Mouse (Mus musculus) v-Abl transformed pro-B cells (cell line): ENCODE data around the gene Tmc8.

ENCODE experiments used
- in situ Hi-C, 2 experiments: fragments of 400-800 bp; cut with MboI; formaldehyde crosslinking; loops; one replicate each; pipeline ENCODE4 v1.15.1; 2025; ENCODE audit not compliant: unreplicated experiment in 2 of 2

The Tmc8 gene

GRCm38 (mm10) chr11:117822728-117823241 is 40.9 kb downstream of the Tmc8 start:
- in situ Hi-C loops, result loop anchor here (5.0 kb wide), 5 partner anchors 35 to 440 kb away; no protein-coding TSS in a partner anchor

- in situ Hi-C loops, result loop anchor here (5.0 kb wide), 5 partner anchors 36 to 441 kb away; no protein-coding TSS in a partner anchor
Measured at GRCm38 (mm10) chr11:117823411-117823810, 41.5 kb downstream of the Tmc8 start.

- in situ Hi-C loops, result loop anchor here (5.0 kb wide), 5 partner anchors 37 to 442 kb away; no protein-coding TSS in a partner anchor
Measured at GRCm38 (mm10) chr11:117824060-117824969, 42.4 kb downstream of the Tmc8 start.

GRCm38 (mm10) chr11:117825333-117826101 is 43.6 kb downstream of the Tmc8 start, which contains the start of the genes Afmid and Tk1:
Gene Afmid (plus strand): TSS chr11:117825924.
Gene Tk1 (minus strand): TSS chr11:117826092.
- in situ Hi-C loops, result loop anchor here in 1 of 2 experiments (25.0 kb wide), 2 partner anchors 738 to 963 kb away; partner anchors contain the start of genes Mfsd11 and Srsf2

GRCm38 (mm10) chr11:117826164-117826563 is 44.3 kb downstream of the Tmc8 start:
- in situ Hi-C loops, result loop anchor here in 1 of 2 experiments (25.0 kb wide), 2 partner anchors 739 to 964 kb away; partner anchors contain the start of genes Mfsd11 and Srsf2

GRCm38 (mm10) chr11:117826916-117827315 is 45.0 kb downstream of the Tmc8 start:
- in situ Hi-C loops, result loop anchor here in 1 of 2 experiments (25.0 kb wide), 2 partner anchors 740 to 965 kb away; partner anchors contain the start of genes Mfsd11 and Srsf2

GRCm38 (mm10) chr11:117827386-117827785 is 45.5 kb downstream of the Tmc8 start:
- in situ Hi-C loops, result loop anchor here in 1 of 2 experiments (25.0 kb wide), 2 partner anchors 740 to 965 kb away; partner anchors contain the start of genes Mfsd11 and Srsf2

GRCm38 (mm10) chr11:117828149-117828887 is 46.4 kb downstream of the Tmc8 start:
- in situ Hi-C loops, result loop anchor here in 1 of 2 experiments (25.0 kb wide), 2 partner anchors 741 to 966 kb away; partner anchors contain the start of genes Mfsd11 and Srsf2

GRCm38 (mm10) chr11:117828888-117829604 is 47.2 kb downstream of the Tmc8 start:
- in situ Hi-C loops, result loop anchor here in 1 of 2 experiments (25.0 kb wide), 2 partner anchors 742 to 967 kb away; partner anchors contain the start of genes Mfsd11 and Srsf2

- in situ Hi-C loops, result loop anchor here in 1 of 2 experiments (25.0 kb wide), 2 partner anchors 742 to 967 kb away; partner anchors contain the start of genes Mfsd11 and Srsf2
Measured at GRCm38 (mm10) chr11:117829671-117830215, 47.9 kb downstream of the Tmc8 start.

GRCm38 (mm10) chr11:117830401-117830800 is 48.5 kb downstream of the Tmc8 start:
- in situ Hi-C loops, result loop anchor here in 1 of 2 experiments (25.0 kb wide), 2 partner anchors 743 to 968 kb away; partner anchors contain the start of genes Mfsd11 and Srsf2

- in situ Hi-C loops, result loop anchor here in 1 of 2 experiments (25.0 kb wide), 2 partner anchors 745 to 970 kb away; partner anchors contain the start of genes Mfsd11 and Srsf2
Measured at GRCm38 (mm10) chr11:117832086-117832969, 50.5 kb downstream of the Tmc8 start.

GRCm38 (mm10) chr11:117833509-117833908 is 51.6 kb downstream of the Tmc8 start:
- in situ Hi-C loops, result loop anchor here in 1 of 2 experiments (25.0 kb wide), 2 partner anchors 746 to 971 kb away; partner anchors contain the start of genes Mfsd11 and Srsf2

- in situ Hi-C loops, result loop anchor here in 1 of 2 experiments (25.0 kb wide), 2 partner anchors 747 to 972 kb away; partner anchors contain the start of genes Mfsd11 and Srsf2
Measured at GRCm38 (mm10) chr11:117834086-117834485, 52.2 kb downstream of the Tmc8 start.

GRCm38 (mm10) chr11:117836306-117836705 is 54.4 kb downstream of the Tmc8 start:
- in situ Hi-C loops, result loop anchor here in 1 of 2 experiments (25.0 kb wide), 2 partner anchors 749 to 974 kb away; partner anchors contain the start of genes Mfsd11 and Srsf2

GRCm38 (mm10) chr11:117838572-117838971 is 56.7 kb downstream of the Tmc8 start:
- in situ Hi-C loops, result loop anchor here in 1 of 2 experiments (25.0 kb wide), 2 partner anchors 751 to 976 kb away; partner anchors contain the start of genes Mfsd11 and Srsf2
